Mouse (Mus musculus): ENCODE results near the gene Atf4. TPM values are rescaled to one million over a fixed set of nuclear protein-coding genes. Genes with fewer than 3 reads are reported as not detected.

Atf4 gene
- 104 TPM for polyA plus RNA-seq (2014; fragmentation: Illumina TruSeq; extraction: RNeasy Lipid Tissue Mini Kit (QIAGEN cat#74804); ENCODE audit: low read depth, low replicate concordance)

GRCm38 (mm10) chr15:80254847-80255645 lies at the start of gene Atf4:
Atf4 (plus strand) TSS chr15:80255184.

GRCm38 (mm10) chr15:80233733-80234509 lies 21.1 kb upstream of the Atf4 start, which contains the start of gene Mief1:
Mief1 (plus strand) TSS chr15:80234018.

GRCm38 (mm10) chr15:80235535-80235934 lies 19.4 kb upstream of the Atf4 start, which contains the start of gene AC140267.1:
AC140267.1 (plus strand) TSS chr15:80235835.

GRCm38 (mm10) chr15:80263610-80264575 lies 8.9 kb downstream of the Atf4 start, which contains the start of gene Rps19bp1:
Rps19bp1 (minus strand) TSS chr15:80264315.

GRCm38 (mm10) chr15:80286851-80287415 lies 31.9 kb downstream of the Atf4 start, which contains the start of gene Cacna1i:
Cacna1i (plus strand) TSS chr15:80287238.

Other genes with a start within 250 kb of the Atf4 start
- gene Pdgfb, start 240.2 kb upstream of the Atf4 start, polyA plus RNA-seq (2014; fragmentation: Illumina TruSeq; extraction: RNeasy Lipid Tissue Mini Kit (QIAGEN cat#74804); ENCODE audit: low read depth, low replicate concordance), result 32.2 TPM
- gene Syngr1, start 163.8 kb upstream of the Atf4 start, polyA plus RNA-seq (2014; fragmentation: Illumina TruSeq; extraction: RNeasy Lipid Tissue Mini Kit (QIAGEN cat#74804); ENCODE audit: low read depth, low replicate concordance), result 116 TPM
- 294 TPM for gene Rpl3, start 163.3 kb upstream of the Atf4 start, polyA plus RNA-seq (2014; fragmentation: Illumina TruSeq; extraction: RNeasy Lipid Tissue Mini Kit (QIAGEN cat#74804); ENCODE audit: low read depth, low replicate concordance)
- 19.5 TPM for gene Tab1, start 122.1 kb upstream of the Atf4 start, polyA plus RNA-seq (2014; fragmentation: Illumina TruSeq; extraction: RNeasy Lipid Tissue Mini Kit (QIAGEN cat#74804); ENCODE audit: low read depth, low replicate concordance)
- gene Mgat3, start 81.5 kb upstream of the Atf4 start, polyA plus RNA-seq (2014; fragmentation: Illumina TruSeq; extraction: RNeasy Lipid Tissue Mini Kit (QIAGEN cat#74804); ENCODE audit: low read depth, low replicate concordance), result 2.9 TPM
- 13.3 TPM for gene Mief1, start 21.2 kb upstream of the Atf4 start, polyA plus RNA-seq (2014; fragmentation: Illumina TruSeq; extraction: RNeasy Lipid Tissue Mini Kit (QIAGEN cat#74804); ENCODE audit: low read depth, low replicate concordance)
- gene AC140267.1, start 19.3 kb upstream of the Atf4 start, polyA plus RNA-seq (2014; fragmentation: Illumina TruSeq; extraction: RNeasy Lipid Tissue Mini Kit (QIAGEN cat#74804); ENCODE audit: low read depth, low replicate concordance), result not detected
- 20.4 TPM for gene Rps19bp1, start 9.1 kb downstream of the Atf4 start, polyA plus RNA-seq (2014; fragmentation: Illumina TruSeq; extraction: RNeasy Lipid Tissue Mini Kit (QIAGEN cat#74804); ENCODE audit: low read depth, low replicate concordance)
- 0.05 TPM for gene Cacna1i, start 32.1 kb downstream of the Atf4 start, polyA plus RNA-seq (2014; fragmentation: Illumina TruSeq; extraction: RNeasy Lipid Tissue Mini Kit (QIAGEN cat#74804); ENCODE audit: low read depth, low replicate concordance)

Measured in heart, adult 10 weeks (tissue).